Mouse (Mus musculus): ENCODE data around the gene Ephb3. TPM values are rescaled to one million over a fixed set of nuclear protein-coding genes. Genes with fewer than 3 reads are reported as not detected.

The Ephb3 gene
- polyA plus RNA-seq, 1 experiment from 2014 or later: 6.6 TPM

- Histone ChIP-seq H3K4me3 (ENCODE audit: low read depth, low read length) (no peak overlapping the region), H3K9ac (ENCODE audit: low read depth, low read length) (no peak overlapping the region), H3K4me2 (no peak overlapping the region), H3K4me1 (replicated peaks; ENCODE audit: control insufficient read depth, insufficient read depth, low read length) (no peaks in the 10 kb centered on the region; the same call in 1 of the 2 replicates), H3K27me3 (replicated peaks; ENCODE audit: control insufficient read depth, insufficient read depth, low read length) (no peaks in the 10 kb centered on the region; the same call in 1 of the 2 replicates), H3K36me3 (ENCODE audit: control insufficient read depth, insufficient read depth, low read length) (no peaks in the 10 kb centered on the region), H3K27ac (ENCODE audit: low read depth, low read length) (no peak overlapping the region), H3K9me3 (ENCODE audit: control insufficient read depth, low read length) (no peaks in the 10 kb centered on the region)
- DNase-seq (ENCODE audit: low spot score) (no peak), ATAC-seq (replicated peaks; ENCODE audit: low FRiP score) (no peak)
- WGBS: 85% methylated on average over 7 of the region's 7 CpGs
These were observed 6.5 kb upstream of the Ephb3 start for GRCm38 (mm10) chr16:21198006-21198405.

DNA sequence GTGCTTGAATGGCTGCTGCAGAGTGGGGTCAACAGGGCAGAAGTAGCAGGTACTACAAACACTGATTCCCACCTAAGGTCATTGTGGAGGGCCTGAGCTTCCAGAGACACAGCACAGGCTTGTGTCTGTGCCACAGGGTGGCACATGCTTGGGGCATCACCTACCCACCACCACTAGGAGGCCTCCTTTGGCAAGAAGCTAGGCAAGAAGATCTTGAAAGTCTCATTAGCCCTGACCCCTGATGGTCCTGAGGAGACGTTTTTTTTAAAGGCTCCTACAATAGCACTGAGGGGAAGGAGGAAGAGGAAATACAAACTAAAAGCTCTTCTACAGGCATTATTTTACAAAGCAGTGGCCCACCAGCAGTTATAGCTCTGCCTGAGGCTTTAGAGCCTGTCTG lies 6.0 kb upstream of the Ephb3 start:
- DNase-seq (ENCODE audit: low spot score) (no peak), ATAC-seq (replicated peaks; ENCODE audit: low FRiP score) (no peak)
- Histone ChIP-seq H3K4me2 (no peak overlapping the region), H3K9me3 (ENCODE audit: control insufficient read depth, low read length) (no peaks in the 10 kb centered on the region), H3K27ac (ENCODE audit: low read depth, low read length) (no peak overlapping the region), H3K4me1 (replicated peaks; ENCODE audit: control insufficient read depth, insufficient read depth, low read length) (no peaks in the 10 kb centered on the region; the same call in 1 of the 2 replicates), H3K36me3 (ENCODE audit: control insufficient read depth, insufficient read depth, low read length) (no peaks in the 10 kb centered on the region), H3K9ac (ENCODE audit: low read depth, low read length) (no peak overlapping the region), H3K27me3 (replicated peaks; ENCODE audit: control insufficient read depth, insufficient read depth, low read length) (peaks cover 4% of the 10 kb centered on the region; the same call in 1 of the 2 replicates), H3K4me3 (ENCODE audit: low read depth, low read length) (no peak overlapping the region)
- WGBS: 8% methylated on average over 1 of the region's 1 CpGs

- Histone ChIP-seq H3K4me3 (ENCODE audit: low read depth, low read length) (no peak overlapping the region), H3K4me1 (replicated peaks; ENCODE audit: control insufficient read depth, insufficient read depth, low read length) (no peaks in the 10 kb centered on the region; the same call in none of the 2 replicates), H3K27me3 (replicated peaks; ENCODE audit: control insufficient read depth, insufficient read depth, low read length) (peaks cover 5% of the 10 kb centered on the region; the same call in 1 of the 2 replicates), H3K27ac (ENCODE audit: low read depth, low read length) (no peak overlapping the region), H3K36me3 (ENCODE audit: control insufficient read depth, insufficient read depth, low read length) (no peaks in the 10 kb centered on the region), H3K9me3 (ENCODE audit: control insufficient read depth, low read length) (no peaks in the 10 kb centered on the region), H3K9ac (ENCODE audit: low read depth, low read length) (no peak overlapping the region), H3K4me2 (no peak overlapping the region)
- ATAC-seq (replicated peaks; ENCODE audit: low FRiP score) (no peak), DNase-seq (ENCODE audit: low spot score) (no peak)
- 66% methylated on average over 8 of the region's 8 CpGs for WGBS
These were observed 5.1 kb upstream of the Ephb3 start for GRCm38 (mm10) chr16:21199426-21199825.

DNA sequence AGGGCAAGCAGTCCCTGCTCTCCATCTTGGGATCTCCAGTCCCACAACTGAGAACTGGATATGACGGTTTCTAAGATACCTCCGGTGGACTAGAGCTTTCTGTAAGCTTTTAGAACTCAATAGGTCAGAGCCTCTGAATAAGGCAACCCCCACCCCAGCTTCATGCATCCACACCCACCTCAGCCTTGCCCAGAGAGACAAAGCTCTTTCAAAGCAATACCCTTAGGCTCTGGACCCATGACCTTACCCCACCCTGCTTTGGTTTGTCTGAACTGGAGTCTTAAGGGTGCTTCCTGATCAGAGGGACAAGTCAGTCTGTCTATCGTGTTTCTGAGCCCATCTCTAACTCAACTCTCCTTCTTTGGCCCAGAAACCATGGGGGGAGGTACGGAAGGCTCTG lies 1.8 kb upstream of the Ephb3 start:
- Histone ChIP-seq H3K27me3 (replicated peaks; ENCODE audit: control insufficient read depth, insufficient read depth, low read length) (peaks cover 35% of the 10 kb centered on the region), H3K9me3 (ENCODE audit: control insufficient read depth, low read length) (no peaks in the 10 kb centered on the region), H3K9ac (ENCODE audit: low read depth, low read length) (no peak overlapping the region), H3K4me3 (ENCODE audit: low read depth, low read length) (no peak overlapping the region), H3K27ac (ENCODE audit: low read depth, low read length) (no peak overlapping the region), H3K36me3 (ENCODE audit: control insufficient read depth, insufficient read depth, low read length) (no peaks in the 10 kb centered on the region), H3K4me1 (replicated peaks; ENCODE audit: control insufficient read depth, insufficient read depth, low read length) (peaks cover 3% of the 10 kb centered on the region), H3K4me2 (no peak overlapping the region)
- WGBS: 78% methylated on average over 4 of the region's 4 CpGs
- ATAC-seq (replicated peaks; ENCODE audit: low FRiP score) (no peak), DNase-seq (ENCODE audit: low spot score) (no peak)

DNA sequence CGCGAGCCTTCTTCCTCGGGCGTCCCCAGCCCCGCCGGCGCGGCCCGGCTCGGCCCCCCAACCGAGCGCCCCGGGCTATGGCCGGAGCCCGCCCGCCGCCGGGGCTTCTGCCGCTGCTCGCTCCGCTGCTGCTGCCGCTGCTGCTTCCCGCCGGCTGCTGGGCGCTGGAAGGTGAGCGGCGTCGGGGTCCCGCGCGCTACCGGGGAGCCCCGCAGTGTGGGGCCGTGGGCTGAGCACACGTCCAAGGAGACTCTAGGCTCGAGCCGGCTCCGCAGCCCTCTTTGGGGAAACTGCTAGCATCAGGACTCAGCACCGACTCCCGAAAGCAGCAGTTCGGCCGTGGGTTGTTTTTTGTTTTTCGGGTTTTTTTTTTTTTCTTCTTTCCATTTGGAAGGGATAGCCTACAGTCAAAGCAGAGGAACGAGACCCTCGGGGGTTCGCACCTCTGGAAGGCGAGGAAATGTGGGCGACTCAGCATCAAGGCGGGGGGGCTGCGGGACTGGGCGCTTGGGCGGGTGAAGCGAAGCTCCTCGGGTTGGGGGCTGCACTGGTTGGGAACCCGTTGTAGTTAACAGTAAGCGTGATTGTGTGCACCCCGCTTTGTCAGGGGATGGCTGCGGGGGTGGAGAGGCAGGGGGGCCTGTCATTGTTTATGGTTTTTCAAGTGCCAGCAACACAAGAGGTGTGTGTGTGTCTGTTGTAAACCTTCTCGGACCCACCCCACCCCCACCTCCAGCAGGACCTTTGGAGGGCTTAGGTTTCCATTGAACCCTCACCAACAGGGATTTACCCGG lies 735 bp downstream of the Ephb3 start:
- Histone ChIP-seq H3K4me3 (ENCODE audit: low read depth, low read length) (peak overlapping the region; percentile 69), H3K27ac (ENCODE audit: low read depth, low read length) (peak overlapping the region; percentile 36; the same call in 1 of the 2 replicates), H3K36me3 (ENCODE audit: control insufficient read depth, insufficient read depth, low read length) (no peaks in the 10 kb centered on the region), H3K9me3 (ENCODE audit: control insufficient read depth, low read length) (no peaks in the 10 kb centered on the region), H3K4me1 (replicated peaks; ENCODE audit: control insufficient read depth, insufficient read depth, low read length) (peaks cover 6% of the 10 kb centered on the region; the same call in 1 of the 2 replicates), H3K27me3 (replicated peaks; ENCODE audit: control insufficient read depth, insufficient read depth, low read length) (peaks cover 41% of the 10 kb centered on the region), H3K9ac (ENCODE audit: low read depth, low read length) (peak overlapping the region; percentile 70), H3K4me2 (peak overlapping the region; percentile 84)
- ATAC-seq (replicated peaks; ENCODE audit: low FRiP score) (peak; percentile 1; the same call in 1 of the 2 replicates), DNase-seq (ENCODE audit: low spot score) (no peak)
- WGBS: 3% methylated on average over 60 of the region's 60 CpGs

- WGBS: 76% methylated on average over 4 of the region's 4 CpGs
- no peak overlapping the region for H3K9ac ChIP-seq (ENCODE audit: low read depth, low read length)
- no peak overlapping the region; the same call in 1 of the 2 replicates for H3K4me2 ChIP-seq
- H3K4me1 ChIP-seq (replicated peaks; ENCODE audit: control insufficient read depth, insufficient read depth, low read length): peaks cover 20% of the 10 kb centered on the region
- ATAC-seq (replicated peaks; ENCODE audit: low FRiP score) (no peak), DNase-seq (ENCODE audit: low spot score) (no peak)
- no peaks in the 10 kb centered on the region for H3K36me3 ChIP-seq (ENCODE audit: control insufficient read depth, insufficient read depth, low read length)
- H3K9me3 ChIP-seq (ENCODE audit: control insufficient read depth, low read length): no peaks in the 10 kb centered on the region
- peaks cover 57% of the 10 kb centered on the region for H3K27me3 ChIP-seq (replicated peaks; ENCODE audit: control insufficient read depth, insufficient read depth, low read length)
- no peak overlapping the region for H3K4me3 ChIP-seq (ENCODE audit: low read depth, low read length)
- H3K27ac ChIP-seq (ENCODE audit: low read depth, low read length): no peak overlapping the region
These were observed 3.5 kb downstream of the Ephb3 start for GRCm38 (mm10) chr16:21208001-21208565.

DNA sequence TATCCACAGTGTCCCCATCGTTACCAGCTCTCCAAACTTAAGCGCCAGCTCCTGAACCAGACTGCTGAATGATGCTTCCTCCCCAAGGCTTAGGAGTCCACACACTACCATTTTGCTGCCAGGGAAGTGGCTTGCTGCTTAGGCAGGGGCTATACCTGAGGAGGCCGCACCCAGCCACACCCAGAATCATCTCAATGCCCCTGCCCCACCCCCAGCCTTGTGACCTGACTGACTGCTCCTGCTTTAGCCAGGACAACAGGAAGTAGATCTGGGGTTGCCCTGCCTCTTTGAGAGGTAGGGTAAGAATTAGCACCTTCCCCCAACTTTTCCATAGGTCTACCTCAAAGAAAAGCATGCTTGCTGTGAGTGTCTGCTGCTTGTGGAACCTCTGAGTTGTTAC lies 4.7 kb downstream of the Ephb3 start:
- H3K9me3 ChIP-seq (ENCODE audit: control insufficient read depth, low read length): no peaks in the 10 kb centered on the region
- H3K36me3 ChIP-seq (ENCODE audit: control insufficient read depth, insufficient read depth, low read length): no peaks in the 10 kb centered on the region
- ATAC-seq (replicated peaks; ENCODE audit: low FRiP score): no peak
- H3K9ac ChIP-seq (ENCODE audit: low read depth, low read length): no peak overlapping the region
- H3K4me1 ChIP-seq (replicated peaks; ENCODE audit: control insufficient read depth, insufficient read depth, low read length): peaks cover 20% of the 10 kb centered on the region
- no peak overlapping the region for H3K27ac ChIP-seq (ENCODE audit: low read depth, low read length)
- DNase-seq (ENCODE audit: low spot score): no peak
- H3K4me2 ChIP-seq: no peak overlapping the region
- no peak overlapping the region for H3K4me3 ChIP-seq (ENCODE audit: low read depth, low read length)
- WGBS: 83% methylated on average over 3 of the region's 3 CpGs
- peaks cover 52% of the 10 kb centered on the region for H3K27me3 ChIP-seq (replicated peaks; ENCODE audit: control insufficient read depth, insufficient read depth, low read length)

DNA sequence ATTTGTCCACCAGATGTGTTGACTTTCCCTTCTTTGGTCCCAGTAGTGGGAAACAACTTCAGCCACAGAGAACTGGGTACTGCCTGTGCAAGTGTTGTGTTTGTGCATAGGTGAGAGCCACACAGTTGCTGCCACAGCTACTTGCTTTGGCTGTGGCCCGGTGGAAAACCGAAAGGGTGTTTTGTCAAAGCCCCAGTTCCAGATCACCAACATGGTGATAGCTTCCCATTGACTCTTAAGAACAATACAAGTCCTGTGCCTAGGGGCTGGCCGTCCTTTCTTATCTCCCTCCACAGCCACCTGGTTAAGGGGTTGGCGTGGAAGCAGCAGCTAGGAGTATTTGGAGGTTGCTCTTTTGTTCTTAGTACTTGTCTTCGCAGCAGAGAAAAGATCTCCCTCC lies 5.6 kb downstream of the Ephb3 start:
- peak overlapping the region; percentile 65 for H3K27ac ChIP-seq (ENCODE audit: low read depth, low read length)
- H3K36me3 ChIP-seq (ENCODE audit: control insufficient read depth, insufficient read depth, low read length): no peaks in the 10 kb centered on the region
- H3K27me3 ChIP-seq (replicated peaks; ENCODE audit: control insufficient read depth, insufficient read depth, low read length): peaks cover 46% of the 10 kb centered on the region
- WGBS: 23% methylated on average over 5 of the region's 5 CpGs
- ATAC-seq (replicated peaks; ENCODE audit: low FRiP score) (no peak; the same call in 1 of the 2 replicates), DNase-seq (ENCODE audit: low spot score) (no peak)
- peaks cover 23% of the 10 kb centered on the region for H3K4me1 ChIP-seq (replicated peaks; ENCODE audit: control insufficient read depth, insufficient read depth, low read length)
- H3K9ac ChIP-seq (ENCODE audit: low read depth, low read length): 0 out of 2 replicates have a peak overlapping the region, but pooled peaks have one; percentile 30
- H3K4me3 ChIP-seq (ENCODE audit: low read depth, low read length): peak overlapping the region; percentile 5; the same call in 1 of the 2 replicates
- peak overlapping the region; percentile 64 for H3K4me2 ChIP-seq
- no peaks in the 10 kb centered on the region for H3K9me3 ChIP-seq (ENCODE audit: control insufficient read depth, low read length)
